17 mouse cellular contexts compared by ENCODE assay signal in genomic region chr8:8593812-8594211, GRCm38 (mm10).
A peak's percentile ranks its signal among the peaks of the same experiment; 100 is the strongest.
DNase-seq lines count a peak whose midpoint lies in the region; ATAC-seq lines count a peak whose summit lies in the region.
"Had no signal": no experiment of that assay in that cellular context is flagged by ENCODE, and none has a peak within 500 bp of the region (broad histone marks: within the 10 kb centered on the region; RNA-seq: fewer than 3 reads in every experiment).

No protein-coding gene starts in this region.

- peak; percentile 21 for DNase-seq in lung, postnatal 36 days
- DNase-seq in lung, postnatal 25 days (ENCODE audit: low spot score) = no peak
- DNase-seq in left cerebral cortex, postnatal 4 days = no peak
- DNase-seq in right cerebral cortex, adult 2 months (ENCODE audit: low spot score in 2 of 2) = no peak
- DNase-seq: adrenal gland, adult 8-10 months; cerebellum, adult 11-12 months; cerebellum, adult 9-10 months; cerebellum, postnatal 14 days; forebrain, postnatal 0 days; gastrocnemius, adult 2 months; gastrocnemius, postnatal 14 days; heart, adult 2 months had no signal

- intact Hi-C loops in left cerebral cortex, postnatal 4 days (cut with DNase I) = no loop called here

- peak; percentile 98 for ATAC-seq in common myeloid progenitor, adult 5-6 weeks (replicated peaks; ENCODE audit: low read depth, poor library complexity, severe bottlenecking)
- ATAC-seq in hematopoietic stem cell, adult 5-6 weeks (replicated peaks in 1 of 2; ENCODE audit: insufficient read depth in 1 of 2, low FRiP score in 2 of 2, low TSS enrichment in 1 of 2, low read depth in 1 of 2, poor library complexity in 2 of 2, severe bottlenecking in 2 of 2) = peak; percentile 98
- ATAC-seq: activated CD4-positive, CD25-positive, alpha-beta regulatory T cell, adult 4 months; forebrain, embryonic 14.5 days; forebrain, postnatal 0 days; hindbrain, embryonic 16.5 days had no signal
